Mouse (Mus musculus) liver, embryonic 11.5 days (tissue): Measurements from ENCODE around the gene Oprd1. TPM values are rescaled to one million over a fixed set of nuclear protein-coding genes. Genes with fewer than 3 reads are reported as not detected.
A peak's percentile ranks its signal among the peaks of the same experiment; 100 is the strongest.

ENCODE experiments used
- ATAC-seq: fragments of 200-750 bp; cut with Nextera tagmentation; replicated peaks from 2 replicates; pipeline ENCODE4 v1.8.0; 2017; ENCODE audit warnings: moderate number of reproducible peaks, mild to moderate bottlenecking, moderate TSS enrichment, moderate library complexity; ENCODE audit not compliant: low FRiP score
- DNase-seq: peaks from one replicate; pipeline ENCODE4 v3.0.0-alpha.2; 2017; ENCODE audit warnings: low spot score
- H3K27ac ChIP-seq: fragments of 300-500 bp; sonication (generic); 2 replicates; pipeline ENCODE4 v1.5.1; 2014; ENCODE audit warnings: mild to moderate bottlenecking, low read depth, low read length, control low read depth
- H3K27me3 ChIP-seq: fragments of 300-500 bp; sonication (generic); replicated peaks from 2 replicates; pipeline ENCODE4 v1.6.1; 2014; ENCODE audit warnings: low read length, mixed read lengths; ENCODE audit not compliant: control insufficient read depth, insufficient read depth
- H3K36me3 ChIP-seq: fragments of 300-500 bp; sonication (generic); 2 replicates; pipeline ENCODE4 v1.6.1; 2014; ENCODE audit warnings: mild to moderate bottlenecking, low read length, moderate library complexity, mixed read lengths; ENCODE audit not compliant: control insufficient read depth, insufficient read depth
- H3K4me1 ChIP-seq: fragments of 300-500 bp; sonication (generic); replicated peaks from 2 replicates; pipeline ENCODE4 v1.6.1; 2014; ENCODE audit warnings: low read length, mixed read lengths; ENCODE audit not compliant: control insufficient read depth, insufficient read depth
- H3K4me2 ChIP-seq: fragments of 300-500 bp; sonication (generic); 2 replicates; pipeline ENCODE4 v1.6.1; 2014; ENCODE audit warnings: mild to moderate bottlenecking, control low read depth, moderate library complexity
- H3K4me3 ChIP-seq: fragments of 300-500 bp; sonication (generic); 2 replicates; pipeline ENCODE4 v1.5.1; 2014; ENCODE audit warnings: low read depth, low read length, control low read depth
- H3K9ac ChIP-seq: fragments of 300-500 bp; sonication (generic); 2 replicates; pipeline ENCODE4 v1.6.1; 2014; ENCODE audit warnings: low read depth, low read length, control low read depth
- H3K9me3 ChIP-seq: fragments of 300-500 bp; sonication (generic); 2 replicates; pipeline ENCODE4 v1.6.1; 2016; ENCODE audit warnings: low read length, inconsistent platforms, mixed read lengths; ENCODE audit not compliant: control insufficient read depth
- whole genome bisulfite sequencing: fragments of 180-500 bp; shearing (Covaris S2); extraction: QIAGEN DNeasy Blood & Tissue Kit; methylation state at CpG from one replicate; pipeline ENCODE4 v1.1.7; 2014; 5-methylcytosine and 5-hydroxymethylcytosine counted together
- polyA plus RNA-seq: library from polyadenylated mRNA; unstranded; fragments of >200 nt; fragmentation: Nextera tagmentation; extraction: Ambion mirVana; gene quantifications from 2 replicates; pipeline ENCODE4 v1.2.1, GENCODE M21; 2014

Oprd1 gene
- polyA plus RNA-seq = 0.45 and 0.56 TPM in 2 replicates

- Histone ChIP-seq H3K27me3 (peaks cover 59% of the 10 kb centered on the region), H3K4me1 (peaks cover 10% of the 10 kb centered on the region), H3K36me3 (no peaks in the 10 kb centered on the region), H3K9me3 (no peaks in the 10 kb centered on the region), H3K27ac (no peak within 1 kb of the TSS), H3K9ac (no peak within 1 kb of the TSS), H3K4me2 (peak within 1 kb of the TSS; percentile 70), H3K4me3 (peak within 1 kb of the TSS; percentile 48)
- WGBS = 2% methylated on average over 86 of the region's 89 CpGs
- ATAC-seq (no peak), DNase-seq (peak; percentile 44)
Observed at GRCm38 (mm10) chr4:132144080-132144841, at the start of gene Oprd1. Gene Oprd1, minus strand, starts transcription at chr4:132144486.

DNA sequence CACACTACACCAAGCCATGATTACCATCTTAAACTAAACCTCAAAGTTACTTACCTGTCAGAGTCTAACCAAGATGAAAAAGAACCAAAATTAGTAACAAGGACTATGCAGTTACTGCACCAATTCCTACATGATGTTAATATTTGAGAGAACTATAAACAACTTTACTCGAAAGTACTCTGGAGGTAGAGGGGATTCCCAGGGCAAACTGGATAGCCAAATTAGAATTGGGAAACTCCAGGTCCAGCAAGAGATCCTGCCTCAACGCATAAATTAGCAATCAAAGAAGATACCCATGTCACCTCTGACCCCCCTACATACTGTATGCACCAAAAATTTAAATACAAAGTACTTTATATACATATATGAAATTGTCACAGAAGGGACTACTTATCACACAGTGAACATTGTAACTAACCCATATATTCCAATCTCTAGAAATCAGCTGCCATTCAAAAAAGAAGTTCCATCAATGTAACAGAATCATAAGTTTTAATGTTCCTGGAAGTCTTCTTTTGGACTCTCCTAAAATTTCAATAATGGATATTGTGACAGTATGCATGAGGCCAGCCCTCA lies 43.6 kb upstream of the Oprd1 start:
- Histone ChIP-seq H3K4me1 (no peaks in the 10 kb centered on the region), H3K9ac (no peak overlapping the region), H3K36me3 (peaks cover 28% of the 10 kb centered on the region), H3K9me3 (no peaks in the 10 kb centered on the region), H3K27me3 (no peaks in the 10 kb centered on the region), H3K27ac (no peak overlapping the region), H3K4me3 (no peak overlapping the region), H3K4me2 (no peak overlapping the region)
- no peak for ATAC-seq
- WGBS = 95% methylated on average over 2 of the region's 2 CpGs
- no peak for DNase-seq

DNA sequence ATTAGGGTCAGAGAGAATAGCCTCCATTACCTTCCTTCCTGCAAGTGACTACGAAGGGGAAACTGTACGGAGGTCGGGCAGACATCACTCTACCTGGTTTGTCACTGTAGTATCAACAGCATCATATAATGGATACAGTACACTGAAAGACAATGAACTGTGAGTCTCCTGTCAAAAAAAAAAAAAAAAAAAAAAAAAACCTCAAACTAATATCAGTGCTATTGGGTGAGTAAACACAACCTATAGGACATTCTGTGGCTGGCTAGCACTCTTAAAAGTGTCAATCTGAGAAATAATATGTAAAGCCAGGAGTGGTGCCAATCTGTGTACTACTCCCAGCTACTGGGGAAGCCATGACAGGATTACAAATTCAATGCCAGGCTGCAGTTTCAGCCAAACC lies 38.9 kb upstream of the Oprd1 start:
- 83% methylated on average over 3 of the region's 3 CpGs for WGBS
- Histone ChIP-seq H3K27ac (no peak overlapping the region), H3K9me3 (no peaks in the 10 kb centered on the region), H3K4me1 (no peaks in the 10 kb centered on the region), H3K9ac (no peak overlapping the region), H3K4me2 (no peak overlapping the region), H3K27me3 (no peaks in the 10 kb centered on the region), H3K4me3 (no peak overlapping the region), H3K36me3 (peaks cover 21% of the 10 kb centered on the region)
- DNase-seq = no peak
- ATAC-seq = no peak

GRCm38 (mm10) chr4:132181721-132182658 lies 37.7 kb upstream of the Oprd1 start:
- Histone ChIP-seq H3K9ac (no peak overlapping the region), H3K4me1 (no peaks in the 10 kb centered on the region), H3K36me3 (peaks cover 21% of the 10 kb centered on the region), H3K4me2 (no peak overlapping the region), H3K4me3 (no peak overlapping the region), H3K27me3 (no peaks in the 10 kb centered on the region), H3K27ac (no peak overlapping the region), H3K9me3 (no peaks in the 10 kb centered on the region)
- ATAC-seq = no peak
- 71% methylated on average over 22 of the region's 22 CpGs for WGBS
- DNase-seq = no peak

DNA sequence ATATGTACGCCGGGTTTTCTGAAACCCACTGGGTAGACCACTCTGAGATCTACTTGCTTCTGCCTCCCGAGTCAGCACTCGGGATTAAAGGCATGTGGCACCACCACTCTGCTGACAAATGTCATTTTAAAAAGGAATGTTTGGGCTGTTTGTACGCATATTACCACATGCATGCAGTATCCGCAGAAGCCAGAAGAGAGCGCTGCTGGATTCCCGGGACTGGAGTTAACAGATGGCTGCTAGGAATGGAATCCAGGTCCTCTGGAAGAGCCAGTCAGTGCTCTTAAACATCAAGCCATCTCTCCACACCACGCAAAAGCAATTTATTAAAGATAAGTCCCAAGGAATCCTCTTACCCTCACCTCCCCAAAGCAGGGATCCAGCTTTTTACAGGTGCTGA lies 36.4 kb upstream of the Oprd1 start:
- H3K27ac ChIP-seq = no peak overlapping the region
- H3K4me1 ChIP-seq = no peaks in the 10 kb centered on the region
- no peak for ATAC-seq
- H3K9ac ChIP-seq = no peak overlapping the region
- H3K9me3 ChIP-seq = no peaks in the 10 kb centered on the region
- 79% methylated on average over 9 of the region's 9 CpGs for WGBS
- H3K27me3 ChIP-seq = no peaks in the 10 kb centered on the region
- no peak overlapping the region for H3K4me3 ChIP-seq
- H3K36me3 ChIP-seq = peaks cover 18% of the 10 kb centered on the region
- DNase-seq = no peak
- no peak overlapping the region for H3K4me2 ChIP-seq

DNA sequence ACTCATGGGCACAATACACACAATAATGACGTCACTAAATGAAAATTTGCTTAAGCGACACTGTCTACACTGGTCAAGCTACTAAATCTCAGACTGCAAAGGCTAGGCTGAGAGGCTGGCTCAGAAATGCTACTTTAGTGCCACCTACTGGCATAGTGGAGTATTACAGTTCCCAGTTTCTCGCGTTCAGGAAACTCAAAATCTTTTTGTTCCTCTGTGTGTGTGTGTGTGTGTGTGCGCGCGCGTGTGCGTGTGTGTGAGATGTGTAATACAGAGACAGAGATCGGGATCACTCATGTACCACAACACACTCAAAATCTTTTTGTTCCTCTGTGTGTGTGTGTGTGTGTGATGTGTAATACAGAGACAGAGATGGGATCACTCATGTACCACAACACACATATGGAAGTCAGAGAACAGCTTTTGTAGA lies 34.4 kb upstream of the Oprd1 start:
- H3K27ac ChIP-seq = no peak overlapping the region
- H3K4me3 ChIP-seq = no peak overlapping the region
- H3K27me3 ChIP-seq = no peaks in the 10 kb centered on the region
- H3K4me2 ChIP-seq = no peak overlapping the region
- WGBS = 8% methylated on average over 10 of the region's 10 CpGs
- H3K9ac ChIP-seq = no peak overlapping the region
- peaks cover 9% of the 10 kb centered on the region; the same call in 1 of the 2 replicates for H3K36me3 ChIP-seq
- H3K4me1 ChIP-seq = no peaks in the 10 kb centered on the region
- no peaks in the 10 kb centered on the region for H3K9me3 ChIP-seq
- ATAC-seq (peak; percentile 60; the same call in 1 of the 2 replicates), DNase-seq (peak; percentile 53)

DNA sequence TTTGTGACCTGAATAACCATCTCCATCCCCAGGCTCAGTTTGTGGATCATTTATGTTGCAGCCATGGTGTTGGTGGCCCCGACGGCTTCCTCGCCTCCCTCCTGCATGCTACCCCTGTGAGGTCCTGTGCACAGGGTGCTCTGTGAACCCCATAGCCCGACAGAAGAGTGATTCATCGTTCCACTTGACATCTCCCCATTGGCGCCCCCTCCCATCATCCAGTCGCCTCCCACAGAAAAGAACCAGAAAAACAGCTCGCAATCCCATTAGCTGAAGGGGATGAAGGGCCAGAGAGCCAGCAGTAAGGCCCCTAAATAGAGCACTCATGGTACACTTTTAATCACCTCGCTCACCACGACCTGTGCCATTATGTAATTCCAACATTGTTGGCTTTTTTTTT lies 32.2 kb upstream of the Oprd1 start:
- H3K27me3 ChIP-seq = no peaks in the 10 kb centered on the region
- DNase-seq (no peak), ATAC-seq (no peak)
- H3K36me3 ChIP-seq = peaks cover 3% of the 10 kb centered on the region; the same call in 1 of the 2 replicates
- no peak overlapping the region for H3K4me3 ChIP-seq
- H3K4me2 ChIP-seq = no peak overlapping the region
- H3K4me1 ChIP-seq = no peaks in the 10 kb centered on the region
- no peak overlapping the region for H3K9ac ChIP-seq
- 59% methylated on average over 10 of the region's 10 CpGs for WGBS
- H3K9me3 ChIP-seq = no peaks in the 10 kb centered on the region
- no peak overlapping the region for H3K27ac ChIP-seq

- no peak overlapping the region for H3K4me2 ChIP-seq
- H3K4me3 ChIP-seq = no peak overlapping the region
- H3K4me1 ChIP-seq = no peaks in the 10 kb centered on the region
- no peaks in the 10 kb centered on the region for H3K27me3 ChIP-seq
- no peak overlapping the region for H3K9ac ChIP-seq
- H3K27ac ChIP-seq = no peak overlapping the region
- DNase-seq (no peak), ATAC-seq (no peak)
- 39% methylated on average over 7 of the region's 7 CpGs for WGBS
- H3K9me3 ChIP-seq = no peaks in the 10 kb centered on the region
- no peaks in the 10 kb centered on the region for H3K36me3 ChIP-seq
Observed at GRCm38 (mm10) chr4:132170891-132171290, 26.6 kb upstream of the Oprd1 start.
